Mouse (Mus musculus): ENCODE results near the gene F830045P16Rik.

DNA sequence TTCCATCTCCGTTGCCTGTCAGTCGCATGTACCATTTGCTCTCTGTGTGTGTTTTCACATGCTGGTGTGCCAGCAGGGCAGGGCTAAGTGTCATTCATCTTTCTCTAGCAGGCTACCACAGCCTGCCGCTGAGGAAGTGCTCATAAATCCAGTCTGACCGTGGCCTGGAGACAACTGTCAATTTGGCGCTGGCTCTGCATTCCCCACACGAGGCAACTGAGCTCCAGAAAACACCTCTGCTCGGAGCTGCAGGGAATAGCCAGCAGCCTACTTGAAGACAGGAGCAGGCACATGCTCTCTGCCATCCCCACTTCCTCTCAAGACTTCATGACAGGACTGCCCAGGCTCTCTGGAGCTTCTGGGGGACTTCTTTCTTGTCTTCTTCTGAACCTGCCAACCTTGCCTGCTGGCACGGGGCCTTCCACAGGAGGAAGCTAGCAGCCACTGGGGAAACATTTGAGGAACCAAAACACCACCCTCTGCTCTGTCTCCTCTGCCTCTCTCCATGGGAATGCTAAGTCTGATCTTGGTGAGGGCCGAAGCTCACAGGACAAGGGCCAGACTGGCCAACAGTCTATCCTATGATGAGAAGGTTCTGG is 13.2 kb upstream of the F830045P16Rik start:
- no peak for TF ChIP-seq CTCF (IDR thresholded peaks at IDR 0.05; ENCODE audit: borderline replicate concordance, insufficient read depth, low read length)
- TF ChIP-seq POLR2A (IDR thresholded peaks at IDR 0.05; ENCODE audit: low read depth, low read length) = no peak
